Mouse (Mus musculus): ENCODE data around the gene Dgkg. TPM values are rescaled to one million over a fixed set of nuclear protein-coding genes. Genes with fewer than 3 reads are reported as not detected.
A peak's percentile ranks its signal among the peaks of the same experiment; 100 is the strongest.

The Dgkg gene
- polyA plus RNA-seq, 1 experiment: 12.8 TPM

GRCm38 (mm10) chr16:22439499-22440177 is 217.4 kb downstream of the Dgkg start, which contains the start of gene Etv5:
TSS of gene Etv5 (minus strand) at chr16:22439719.
- Histone ChIP-seq H3K27ac (ENCODE audit: control insufficient read depth, insufficient read depth, low read depth, low read length, poor library complexity) (peak within 1 kb of the TSS; percentile 29; the same call in 1 of the 2 replicates), H3K4me3 (replicated peaks; ENCODE audit: control insufficient read depth, low read depth, low read length) (peak within 1 kb of the TSS; percentile 71), H3K4me1 (ENCODE audit: control insufficient read depth, insufficient read depth, low read length) (no peaks in the 10 kb centered on the region; the same call in 1 of the 2 replicates)
- under 1% methylated on average over 63 of the region's 63 CpGs for WGBS
- TF ChIP-seq POLR2A (IDR thresholded peaks at IDR 0.05; ENCODE audit: borderline replicate concordance, control insufficient read depth, low read depth, low read length) (peak; percentile 72; the same call in 1 of the 2 replicates), CTCF (IDR thresholded peaks at IDR 0.05; ENCODE audit: control insufficient read depth, insufficient read depth, low read length) (no peak)

- Histone ChIP-seq H3K4me3 (replicated peaks; ENCODE audit: control insufficient read depth, low read depth, low read length) (peak overlapping the region; percentile 71), H3K27ac (ENCODE audit: control insufficient read depth, insufficient read depth, low read depth, low read length, poor library complexity) (peak overlapping the region; percentile 29; the same call in 1 of the 2 replicates), H3K4me1 (ENCODE audit: control insufficient read depth, insufficient read depth, low read length) (no peaks in the 10 kb centered on the region)
- TF ChIP-seq CTCF (IDR thresholded peaks at IDR 0.05; ENCODE audit: control insufficient read depth, insufficient read depth, low read length) (no peak), POLR2A (IDR thresholded peaks at IDR 0.05; ENCODE audit: borderline replicate concordance, control insufficient read depth, low read depth, low read length) (no peak)
- WGBS: 1% methylated on average over 58 of the region's 59 CpGs
These were observed 218.3 kb downstream of the Dgkg start for GRCm38 (mm10) chr16:22438441-22439373.

- 10% methylated on average over 6 of the region's 6 CpGs for WGBS
- TF ChIP-seq POLR2A (IDR thresholded peaks at IDR 0.05; ENCODE audit: borderline replicate concordance, control insufficient read depth, low read depth, low read length) (no peak), CTCF (IDR thresholded peaks at IDR 0.05; ENCODE audit: control insufficient read depth, insufficient read depth, low read length) (no peak)
- Histone ChIP-seq H3K4me3 (replicated peaks; ENCODE audit: control insufficient read depth, low read depth, low read length) (no peak overlapping the region), H3K4me1 (ENCODE audit: control insufficient read depth, insufficient read depth, low read length) (no peaks in the 10 kb centered on the region), H3K27ac (ENCODE audit: control insufficient read depth, insufficient read depth, low read depth, low read length, poor library complexity) (no peak overlapping the region)
These were observed 220.9 kb downstream of the Dgkg start for GRCm38 (mm10) chr16:22436106-22436505.

- no peak for TF ChIP-seq POLR2A (IDR thresholded peaks at IDR 0.05; ENCODE audit: borderline replicate concordance, control insufficient read depth, low read depth, low read length)
- TF ChIP-seq CTCF (IDR thresholded peaks at IDR 0.05; ENCODE audit: control insufficient read depth, insufficient read depth, low read length): no peak
- H3K27ac ChIP-seq (ENCODE audit: control insufficient read depth, insufficient read depth, low read depth, low read length, poor library complexity): no peak overlapping the region
- no peak overlapping the region for H3K4me3 ChIP-seq (replicated peaks; ENCODE audit: control insufficient read depth, low read depth, low read length)
- H3K4me1 ChIP-seq (ENCODE audit: control insufficient read depth, insufficient read depth, low read length): no peaks in the 10 kb centered on the region
- 79% methylated on average over 5 of the region's 5 CpGs for WGBS
These were observed 222.5 kb downstream of the Dgkg start for GRCm38 (mm10) chr16:22434530-22434929.

GRCm38 (mm10) chr16:22433944-22434343 is 223.1 kb downstream of the Dgkg start:
- H3K4me3 ChIP-seq (replicated peaks; ENCODE audit: control insufficient read depth, low read depth, low read length): no peak overlapping the region
- no peaks in the 10 kb centered on the region for H3K4me1 ChIP-seq (ENCODE audit: control insufficient read depth, insufficient read depth, low read length)
- TF ChIP-seq CTCF (IDR thresholded peaks at IDR 0.05; ENCODE audit: control insufficient read depth, insufficient read depth, low read length): no peak
- TF ChIP-seq POLR2A (IDR thresholded peaks at IDR 0.05; ENCODE audit: borderline replicate concordance, control insufficient read depth, low read depth, low read length): no peak
- whole genome bisulfite sequencing: 79% methylated on average over 12 of the region's 12 CpGs
- no peak overlapping the region for H3K27ac ChIP-seq (ENCODE audit: control insufficient read depth, insufficient read depth, low read depth, low read length, poor library complexity)

GRCm38 (mm10) chr16:22431773-22432172 is 225.2 kb downstream of the Dgkg start:
- WGBS: 2% methylated on average over 12 of the region's 12 CpGs
- Histone ChIP-seq H3K4me3 (replicated peaks; ENCODE audit: control insufficient read depth, low read depth, low read length) (no peak overlapping the region), H3K4me1 (ENCODE audit: control insufficient read depth, insufficient read depth, low read length) (no peaks in the 10 kb centered on the region), H3K27ac (ENCODE audit: control insufficient read depth, insufficient read depth, low read depth, low read length, poor library complexity) (no peak overlapping the region)
- TF ChIP-seq POLR2A (IDR thresholded peaks at IDR 0.05; ENCODE audit: borderline replicate concordance, control insufficient read depth, low read depth, low read length): no peak
- no peak for TF ChIP-seq CTCF (IDR thresholded peaks at IDR 0.05; ENCODE audit: control insufficient read depth, insufficient read depth, low read length)

- WGBS: 35% methylated on average over 2 of the region's 2 CpGs
- Histone ChIP-seq H3K4me1 (ENCODE audit: control insufficient read depth, insufficient read depth, low read length) (no peaks in the 10 kb centered on the region), H3K27ac (ENCODE audit: control insufficient read depth, insufficient read depth, low read depth, low read length, poor library complexity) (no peak overlapping the region), H3K4me3 (replicated peaks; ENCODE audit: control insufficient read depth, low read depth, low read length) (no peak overlapping the region)
- no peak for TF ChIP-seq POLR2A (IDR thresholded peaks at IDR 0.05; ENCODE audit: borderline replicate concordance, control insufficient read depth, low read depth, low read length)
- no peak for TF ChIP-seq CTCF (IDR thresholded peaks at IDR 0.05; ENCODE audit: control insufficient read depth, insufficient read depth, low read length)
These were observed 225.7 kb downstream of the Dgkg start for GRCm38 (mm10) chr16:22431335-22431734.
